In the genomic region with DNA sequence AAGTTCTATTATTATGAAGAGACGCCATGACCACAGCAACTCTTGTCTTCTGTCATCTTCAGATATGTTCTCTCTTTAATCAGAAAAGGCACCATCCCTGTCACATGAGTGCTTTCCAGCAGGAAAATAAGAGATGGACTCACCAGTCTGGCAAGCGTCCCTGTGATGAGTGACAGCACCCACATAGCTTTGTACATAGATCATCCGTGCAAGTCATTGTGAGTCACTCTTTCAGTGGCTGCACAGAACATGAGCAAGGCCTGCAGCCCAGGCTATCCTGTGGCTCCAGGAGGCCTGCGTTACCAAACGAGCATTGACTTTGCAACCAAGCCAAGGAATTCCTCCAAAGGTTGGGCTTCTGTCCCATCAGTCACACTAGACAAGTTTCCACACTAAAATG, we compare ENCODE assay signal across 17 mouse cellular contexts.
A peak's percentile ranks its signal among the peaks of the same experiment; 100 is the strongest.
DNase-seq lines count a peak whose midpoint lies in the region; ATAC-seq and TF ChIP-seq lines count a peak whose summit lies in the region.
"Had no signal": no experiment of that assay in that cellular context is flagged by ENCODE, and none has a peak within 500 bp of the region (broad histone marks: within the 10 kb centered on the region; RNA-seq: fewer than 3 reads in every experiment).

No protein-coding gene starts in this region.

- WGBS in hindbrain, postnatal 0 days = 72% methylated on average over 5 of the region's 5 CpGs

- no peak overlapping the region for H3K4me2 ChIP-seq in hindbrain, postnatal 0 days (ENCODE audit: low read depth, low read length)
- H3K4me2 ChIP-seq: liver, embryonic 11.5 days; midbrain, embryonic 15.5 days; neural tube, embryonic 13.5 days had no signal

- DNase-seq in gastrocnemius, postnatal 10 days = peak; percentile 17
- no peak for DNase-seq in gastrocnemius, postnatal 36 days
- peak; percentile 93 for DNase-seq in 3T3-L1 (ENCODE audit: low read depth, low spot score)
- DNase-seq in adrenal gland, postnatal 10 days = peak; percentile 59
- DNase-seq in heart, postnatal 25 days (ENCODE audit: low spot score) = peak; percentile 16
- no peak for DNase-seq in hindbrain, postnatal 0 days (ENCODE audit: low spot score)
- no peak for DNase-seq in kidney, adult 8-10 months
- no peak for DNase-seq in spleen, postnatal 10 days (ENCODE audit: low spot score in 2 of 2)
- DNase-seq: cerebellum, adult 11-12 months; kidney, postnatal 36 days; thymus, adult 2 months had no signal

- H3K27me3 ChIP-seq in hindbrain, postnatal 0 days (ENCODE audit: insufficient read depth, low read length) = no peaks in the 10 kb centered on the region
- H3K27me3 ChIP-seq: midbrain, embryonic 15.5 days; neural tube, embryonic 13.5 days had no signal

- no peaks in the 10 kb centered on the region for H3K9me3 ChIP-seq in hindbrain, postnatal 0 days (ENCODE audit: low read length)
- H3K9me3 ChIP-seq: midbrain, embryonic 15.5 days; neural tube, embryonic 13.5 days had no signal

- no peak overlapping the region for H3K27ac ChIP-seq in hindbrain, postnatal 0 days
- H3K27ac ChIP-seq: macrophage; midbrain, embryonic 15.5 days; neural tube, embryonic 13.5 days had no signal

- no peak overlapping the region for H3K4me3 ChIP-seq in hindbrain, postnatal 0 days (ENCODE audit: low read length)
- H3K4me3 ChIP-seq: erythroblast, embryonic 14.5 days; midbrain, embryonic 15.5 days; neural tube, embryonic 13.5 days had no signal

- intact Hi-C loops in gastrocnemius, postnatal 36 days (cut with DNase I) = no loop called here
- intact Hi-C loops in heart, postnatal 25 days (cut with DNase I) = no loop called here

- H3K9ac ChIP-seq in hindbrain, postnatal 0 days (replicated peaks; ENCODE audit: low read length) = no peak overlapping the region
- H3K9ac ChIP-seq: midbrain, embryonic 15.5 days; neural tube, embryonic 13.5 days had no signal

- H3K36me3 ChIP-seq in hindbrain, postnatal 0 days (ENCODE audit: insufficient read depth, low read length) = no peaks in the 10 kb centered on the region
- H3K36me3 ChIP-seq: midbrain, embryonic 15.5 days; neural tube, embryonic 13.5 days had no signal

- no peak for TF ChIP-seq CTCF in hindbrain, postnatal 0 days (IDR thresholded peaks at IDR 0.05; ENCODE audit: low read depth)

- H3K4me1 ChIP-seq in hindbrain, postnatal 0 days (ENCODE audit: insufficient read depth, low read length) = no peaks in the 10 kb centered on the region
- H3K4me1 ChIP-seq: midbrain, embryonic 15.5 days; neural tube, embryonic 13.5 days had no signal

- no peak; the same call in 1 of the 2 replicates for ATAC-seq in hindbrain, postnatal 0 days
- ATAC-seq: intestine, postnatal 0 days; midbrain, embryonic 15.5 days had no signal

Comparison
In these comparisons a context has a peak if more than half of its experiments do, and no peak if none do; other contexts are left out.
1. DNase-seq: peak in gastrocnemius, postnatal 10 days (single experiment), 3T3-L1 (single experiment), adrenal gland, postnatal 10 days (single experiment) and heart, postnatal 25 days (single experiment); none in gastrocnemius, postnatal 36 days (0 of 2), hindbrain, postnatal 0 days (single experiment), kidney, adult 8-10 months (0 of 2) and spleen, postnatal 10 days (0 of 2).